Mouse (Mus musculus) embryonic facial prominence, embryonic 11.5 days (tissue): ENCODE data around the gene Mrln. TPM values are rescaled to one million over a fixed set of nuclear protein-coding genes. Genes with fewer than 3 reads are reported as not detected.

Experiments
- ATAC-seq: fragments of 200-750 bp; cut with Nextera tagmentation; replicated peaks from 2 replicates; pipeline ENCODE4 v1.8.0; 2017; ENCODE audit warnings: low read depth; ENCODE audit not compliant: insufficient number of reproducible peaks, low FRiP score, low TSS enrichment
- DNase-seq: peaks from one replicate; pipeline ENCODE4 v3.0.0-alpha.2; 2015; ENCODE audit warnings: low spot score
- H3K27ac ChIP-seq: fragments of 300-500 bp; sonication (generic); replicated peaks from 2 replicates; pipeline ENCODE4 v1.5.1; 2014; ENCODE audit warnings: mild to moderate bottlenecking, low read depth, low read length, control low read depth
- H3K27me3 ChIP-seq: fragments of 300-500 bp; sonication (generic); 2 replicates; pipeline ENCODE4 v1.6.1; 2014; ENCODE audit warnings: mild to moderate bottlenecking, low read length, moderate library complexity, mixed read lengths; ENCODE audit not compliant: control insufficient read depth, insufficient read depth
- H3K36me3 ChIP-seq: fragments of 300-500 bp; sonication (generic); replicated peaks from 2 replicates; pipeline ENCODE4 v1.6.1; 2014; ENCODE audit warnings: low read depth, mild to moderate bottlenecking, low read length, moderate library complexity, mixed read lengths; ENCODE audit not compliant: control insufficient read depth, insufficient read depth
- H3K4me1 ChIP-seq: fragments of 300-500 bp; sonication (generic); 2 replicates; pipeline ENCODE4 v1.6.1; 2014; ENCODE audit warnings: low read length, mixed read lengths; ENCODE audit not compliant: control insufficient read depth, insufficient read depth
- H3K4me2 ChIP-seq: fragments of 300-500 bp; sonication (generic); 2 replicates; pipeline ENCODE4 v1.6.1; 2014; ENCODE audit warnings: low read depth, mild to moderate bottlenecking, control low read depth, low read length, moderate library complexity
- H3K4me3 ChIP-seq: fragments of 300-500 bp; sonication (generic); 2 replicates; pipeline ENCODE4 v1.5.1; 2014; ENCODE audit warnings: low read depth, low read length, control low read depth
- H3K9ac ChIP-seq: fragments of 300-500 bp; sonication (generic); replicated peaks from 2 replicates; pipeline ENCODE4 v1.6.1; 2014; ENCODE audit warnings: mild to moderate bottlenecking, control low read depth, low read length
- H3K9me3 ChIP-seq: fragments of 300-500 bp; sonication (generic); replicated peaks from 2 replicates; pipeline ENCODE4 v1.6.1; 2016; ENCODE audit warnings: mild to moderate bottlenecking, low read length, inconsistent platforms, mixed read lengths; ENCODE audit not compliant: control insufficient read depth
- WGBS: fragments of 180-500 bp; shearing (Covaris S2); extraction: QIAGEN DNeasy Blood & Tissue Kit; methylation state at CpG from one replicate; pipeline ENCODE4 v1.1.7; 2014; 5-methylcytosine and 5-hydroxymethylcytosine counted together
- polyA plus RNA-seq: library from polyadenylated mRNA; unstranded; fragments of >200 nt; fragmentation: Nextera tagmentation; extraction: Ambion mirVana; gene quantifications from 2 replicates; pipeline ENCODE4 v1.2.1, GENCODE M21; 2014

Mrln gene
- polyA plus RNA-seq, 1 experiment from 2014 or later = 6.1 TPM

GRCm38 (mm10) chr10:70224571-70224970, 20.1 kb downstream of the Mrln start:
- DNase-seq (no peak), ATAC-seq (no peak)
- no peak overlapping the region for H3K4me3 ChIP-seq
- no peaks in the 10 kb centered on the region for H3K27me3 ChIP-seq
- H3K9me3 ChIP-seq = no peaks in the 10 kb centered on the region
- no peak overlapping the region for H3K27ac ChIP-seq
- H3K4me1 ChIP-seq = no peaks in the 10 kb centered on the region
- no peak overlapping the region for H3K4me2 ChIP-seq
- H3K36me3 ChIP-seq = no peaks in the 10 kb centered on the region
- H3K9ac ChIP-seq = no peak overlapping the region
- 88% methylated on average over 6 of the region's 6 CpGs for WGBS

DNA sequence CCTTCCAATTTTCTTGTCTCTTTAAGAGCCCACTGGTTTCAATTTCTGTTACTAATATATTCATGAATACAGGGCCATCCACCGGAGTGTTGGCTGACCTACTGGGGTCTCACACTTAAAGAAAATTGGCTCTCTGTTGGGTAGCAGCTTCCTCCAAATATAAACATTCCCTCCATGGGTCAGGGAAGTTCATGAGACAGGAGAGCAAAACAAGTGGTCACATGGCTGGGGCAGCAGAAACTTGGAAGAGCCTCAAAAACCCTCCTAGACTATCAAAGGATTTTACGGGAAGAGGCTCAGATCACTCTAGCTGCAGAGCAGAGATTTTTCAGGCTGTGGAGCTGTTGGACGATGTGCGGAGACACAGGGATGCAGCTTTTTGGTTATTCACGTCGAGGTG, 21.3 kb downstream of the Mrln start:
- no peaks in the 10 kb centered on the region for H3K9me3 ChIP-seq
- 64% methylated on average over 6 of the region's 6 CpGs for WGBS
- no peak for ATAC-seq
- H3K27me3 ChIP-seq = no peaks in the 10 kb centered on the region
- no peak overlapping the region for H3K4me3 ChIP-seq
- DNase-seq = no peak
- no peak overlapping the region for H3K27ac ChIP-seq
- H3K36me3 ChIP-seq = no peaks in the 10 kb centered on the region
- no peak overlapping the region for H3K4me2 ChIP-seq
- no peak overlapping the region for H3K9ac ChIP-seq
- no peaks in the 10 kb centered on the region for H3K4me1 ChIP-seq

DNA sequence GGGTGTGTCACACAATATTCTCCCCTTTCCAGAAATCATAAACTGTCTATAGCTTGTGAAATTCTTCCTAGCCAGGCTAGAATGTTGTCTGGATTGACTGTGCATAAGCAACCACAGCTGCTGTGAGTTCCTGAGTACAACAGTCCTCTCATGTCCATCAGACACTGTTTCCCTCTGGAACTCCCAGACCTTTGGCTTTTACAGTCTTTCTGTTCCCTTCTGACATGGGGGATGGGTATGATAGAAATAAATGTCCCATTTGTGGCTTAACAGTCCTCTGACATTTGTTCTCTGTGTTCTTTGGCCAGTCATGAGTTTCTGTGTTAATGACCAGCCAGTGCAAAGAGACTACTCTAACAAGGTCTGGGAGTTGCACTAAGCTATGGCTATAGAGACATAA, 22.1 kb downstream of the Mrln start:
- H3K4me1 ChIP-seq = no peaks in the 10 kb centered on the region
- H3K4me3 ChIP-seq = no peak overlapping the region
- no peaks in the 10 kb centered on the region for H3K36me3 ChIP-seq
- no peak overlapping the region for H3K4me2 ChIP-seq
- H3K27me3 ChIP-seq = no peaks in the 10 kb centered on the region
- ATAC-seq (no peak), DNase-seq (no peak)
- H3K9ac ChIP-seq = no peak overlapping the region
- no peak overlapping the region for H3K27ac ChIP-seq
- no peaks in the 10 kb centered on the region for H3K9me3 ChIP-seq

GRCm38 (mm10) chr10:70230352-70230751, 25.9 kb downstream of the Mrln start:
- WGBS = 84% methylated on average over 6 of the region's 6 CpGs
- no peak for ATAC-seq

GRCm38 (mm10) chr10:70237936-70238335, 33.5 kb downstream of the Mrln start:
- Histone ChIP-seq H3K27ac (no peak overlapping the region), H3K4me2 (no peak overlapping the region), H3K9ac (no peak overlapping the region), H3K4me1 (no peaks in the 10 kb centered on the region), H3K36me3 (no peaks in the 10 kb centered on the region), H3K4me3 (no peak overlapping the region), H3K27me3 (no peaks in the 10 kb centered on the region), H3K9me3 (no peaks in the 10 kb centered on the region)
- ATAC-seq = no peak
- 71% methylated on average over 2 of the region's 2 CpGs for WGBS
- no peak for DNase-seq

More at GRCm38 (mm10) chr10:70230352-70230751, 25.9 kb downstream of the Mrln start:
- Histone ChIP-seq H3K27me3 (no peaks in the 10 kb centered on the region), H3K27ac (no peak overlapping the region), H3K9ac (no peak overlapping the region), H3K4me1 (no peaks in the 10 kb centered on the region), H3K4me3 (no peak overlapping the region), H3K36me3 (no peaks in the 10 kb centered on the region), H3K9me3 (no peaks in the 10 kb centered on the region), H3K4me2 (no peak overlapping the region)
- no peak for DNase-seq

GRCm38 (mm10) chr10:70242751-70243444, 38.4 kb downstream of the Mrln start:
- DNase-seq (no peak), ATAC-seq (no peak)
- Histone ChIP-seq H3K4me3 (no peak overlapping the region), H3K27ac (no peak overlapping the region), H3K27me3 (peaks cover 5% of the 10 kb centered on the region), H3K4me1 (no peaks in the 10 kb centered on the region), H3K9ac (no peak overlapping the region), H3K4me2 (no peak overlapping the region), H3K9me3 (no peaks in the 10 kb centered on the region), H3K36me3 (no peaks in the 10 kb centered on the region)
- WGBS = 34% methylated on average over 8 of the region's 8 CpGs

DNA sequence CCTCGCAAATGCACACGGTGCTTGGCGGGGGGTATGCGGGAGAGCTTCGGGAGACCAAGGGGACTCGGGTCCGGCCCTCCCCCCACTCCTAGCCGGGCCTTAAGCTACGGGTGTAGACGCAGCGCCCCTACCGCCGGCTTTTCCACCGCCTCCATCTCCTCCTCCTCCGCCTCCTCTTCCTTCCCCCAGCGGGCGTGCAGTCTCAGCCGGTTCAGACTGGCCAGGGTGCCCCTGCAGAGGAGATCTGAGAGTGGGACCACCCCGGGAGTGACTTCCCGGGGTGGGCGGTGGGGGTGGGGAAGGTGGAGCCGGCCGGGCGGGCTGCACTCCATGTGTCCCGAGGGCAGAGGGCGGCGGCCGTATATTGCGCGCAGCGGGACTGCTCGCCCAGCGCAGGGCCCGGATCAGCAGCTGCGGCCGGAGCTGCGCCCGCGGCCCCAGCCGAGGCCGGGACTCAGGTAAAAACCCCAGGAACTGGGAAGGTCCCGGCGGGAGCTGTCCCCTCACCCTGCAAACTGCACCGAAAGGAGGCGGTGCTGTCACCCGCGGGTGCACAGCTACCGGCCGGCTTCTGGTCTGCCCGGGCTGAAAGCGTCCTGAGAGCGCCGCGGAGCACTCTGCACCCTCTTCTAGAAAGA, 40.6 kb downstream of the Mrln start, which contains the start of gene Slc16a9:
Slc16a9 (plus strand) TSS at position 180 of the 638 bp plus-strand sequence.
- Histone ChIP-seq H3K4me1 (no peaks in the 10 kb centered on the region), H3K4me3 (peak within 1 kb of the TSS; percentile 63), H3K9me3 (no peaks in the 10 kb centered on the region), H3K36me3 (no peaks in the 10 kb centered on the region), H3K27ac (no peak within 1 kb of the TSS), H3K4me2 (peak within 1 kb of the TSS; percentile 79), H3K27me3 (peaks cover 5% of the 10 kb centered on the region), H3K9ac (peak within 1 kb of the TSS; percentile 72)
- ATAC-seq (peak; percentile 88), DNase-seq (peak; percentile 82)
- under 1% methylated on average over 48 of the region's 54 CpGs for WGBS

GRCm38 (mm10) chr10:70245559-70245945, 41.1 kb downstream of the Mrln start:
- Histone ChIP-seq H3K36me3 (no peaks in the 10 kb centered on the region), H3K27me3 (peaks cover 5% of the 10 kb centered on the region), H3K4me1 (no peaks in the 10 kb centered on the region), H3K4me3 (peak overlapping the region; percentile 63), H3K27ac (no peak overlapping the region), H3K9me3 (no peaks in the 10 kb centered on the region), H3K4me2 (peak overlapping the region; percentile 79), H3K9ac (peak overlapping the region; percentile 72)
- ATAC-seq (0 out of 2 replicates have a peak, but pooled peaks have one; percentile 16), DNase-seq (peak; percentile 40)
- under 1% methylated on average over 16 of the region's 16 CpGs for WGBS
